Mouse (Mus musculus) embryonic facial prominence, embryonic 12.5 days (tissue): ENCODE data around the gene Atp6v0a1. TPM values are rescaled to one million over a fixed set of nuclear protein-coding genes. Genes with fewer than 3 reads are reported as not detected.

ENCODE experiments used
- ATAC-seq: fragments of 200-750 bp; cut with Nextera tagmentation; 2 replicates; pipeline ENCODE4 v1.8.0; 2017; ENCODE audit not compliant: insufficient number of reproducible peaks, insufficient read depth, low FRiP score, low TSS enrichment
- H3K27ac ChIP-seq: fragments of 300-500 bp; sonication (generic); 2 replicates; pipeline ENCODE4 v1.5.1; 2016; ENCODE audit warnings: mild to moderate bottlenecking
- H3K27me3 ChIP-seq: fragments of 300-500 bp; sonication (generic); 2 replicates; pipeline ENCODE4 v1.6.1; 2016; ENCODE audit warnings: mild to moderate bottlenecking, moderate library complexity
- H3K36me3 ChIP-seq: fragments of 300-500 bp; sonication (generic); 2 replicates; pipeline ENCODE4 v1.6.1; 2016; ENCODE audit warnings: mild to moderate bottlenecking
- H3K4me1 ChIP-seq: fragments of 300-500 bp; sonication (generic); 2 replicates; pipeline ENCODE4 v1.6.1; 2016
- H3K4me2 ChIP-seq: fragments of 300-500 bp; sonication (generic); replicated peaks from 2 replicates; pipeline ENCODE4 v1.6.1; 2016; ENCODE audit warnings: mild to moderate bottlenecking, moderate library complexity
- H3K4me3 ChIP-seq: fragments of 300-500 bp; sonication (generic); 2 replicates; pipeline ENCODE4 v1.5.1; 2016; ENCODE audit warnings: mild to moderate bottlenecking
- H3K9ac ChIP-seq: fragments of 300-500 bp; sonication (generic); 2 replicates; pipeline ENCODE4 v1.6.1; 2016; ENCODE audit warnings: mild to moderate bottlenecking, moderate library complexity
- H3K9me3 ChIP-seq: fragments of 300-500 bp; sonication (generic); 2 replicates; pipeline ENCODE4 v1.6.1; 2016; ENCODE audit warnings: mild to moderate bottlenecking, moderate library complexity
- WGBS: fragments of 180-500 bp; shearing (Covaris S2); methylation state at CpG from one replicate; pipeline ENCODE4 v1.1.7; 2016; 5-methylcytosine and 5-hydroxymethylcytosine counted together
- polyA plus RNA-seq: library from polyadenylated mRNA; unstranded; fragments of >200 nt; fragmentation: Nextera tagmentation; extraction: Ambion mirVana; gene quantifications from 2 replicates; pipeline ENCODE4 v1.2.1, GENCODE M21; 2016

Gene Atp6v0a1
- polyA plus RNA-seq, 1 experiment from 2014 or later: 33.7 TPM

- H3K9me3 ChIP-seq: no peaks in the 10 kb centered on the region
- H3K4me2 ChIP-seq: no peak overlapping the region
- peaks cover 11% of the 10 kb centered on the region for H3K27me3 ChIP-seq
- H3K4me1 ChIP-seq: no peaks in the 10 kb centered on the region
- H3K36me3 ChIP-seq: no peaks in the 10 kb centered on the region
- 10% methylated on average over 8 of the region's 8 CpGs for WGBS
- ATAC-seq: no peak
- H3K9ac ChIP-seq: no peak overlapping the region
- no peak overlapping the region for H3K4me3 ChIP-seq
- H3K27ac ChIP-seq: no peak overlapping the region
Observed at GRCm38 (mm10) chr11:100982087-100982486, 27.2 kb upstream of the Atp6v0a1 start.

DNA sequence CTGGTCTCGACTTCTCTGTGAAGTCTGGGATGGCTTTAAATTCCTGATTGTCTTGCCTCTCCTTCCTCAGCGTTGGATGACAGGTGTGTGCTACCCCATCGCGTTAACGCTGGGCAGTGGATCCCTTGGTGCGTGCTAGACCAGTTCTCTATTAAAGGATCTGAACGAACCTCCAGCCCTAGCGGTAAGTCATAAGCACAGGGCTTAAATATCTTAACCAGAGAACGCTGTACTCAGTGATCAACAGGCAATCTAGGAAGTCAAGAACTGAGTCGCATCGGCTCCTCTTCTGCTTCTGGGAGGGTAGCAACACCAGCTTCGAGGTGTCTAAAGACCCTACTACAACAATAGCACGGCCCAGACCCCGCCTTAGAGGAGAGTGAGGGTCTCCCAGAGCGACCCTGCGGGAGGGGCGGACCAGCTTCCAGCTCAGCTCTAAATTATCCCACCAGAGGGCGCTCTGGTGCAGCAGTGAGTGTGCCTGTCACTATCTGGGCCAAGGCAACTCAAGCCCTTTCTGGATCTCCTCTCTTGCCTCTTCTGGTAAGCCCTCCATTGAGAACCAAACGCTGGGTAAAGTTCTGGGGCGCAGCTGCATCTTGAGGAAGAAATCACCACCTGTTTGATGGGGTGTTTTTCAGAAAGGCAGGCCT lies 26.0 kb upstream of the Atp6v0a1 start:
- Histone ChIP-seq H3K4me2 (peak overlapping the region; percentile 50), H3K4me3 (peak overlapping the region; percentile 28), H3K9ac (0 out of 2 replicates have a peak overlapping the region, but pooled peaks have one; percentile 28), H3K9me3 (no peaks in the 10 kb centered on the region), H3K36me3 (no peaks in the 10 kb centered on the region), H3K4me1 (no peaks in the 10 kb centered on the region), H3K27ac (no peak overlapping the region), H3K27me3 (peaks cover 11% of the 10 kb centered on the region)
- WGBS: 4% methylated on average over 20 of the region's 20 CpGs
- ATAC-seq: peak; percentile 56; the same call in 1 of the 2 replicates

- Histone ChIP-seq H3K27ac (no peak overlapping the region), H3K27me3 (peaks cover 11% of the 10 kb centered on the region), H3K36me3 (no peaks in the 10 kb centered on the region), H3K4me2 (no peak overlapping the region), H3K4me3 (no peak overlapping the region), H3K9ac (no peak overlapping the region), H3K9me3 (no peaks in the 10 kb centered on the region), H3K4me1 (no peaks in the 10 kb centered on the region)
- ATAC-seq: no peak
- WGBS: 77% methylated on average over 7 of the region's 7 CpGs
Observed at GRCm38 (mm10) chr11:100983778-100984131, 25.5 kb upstream of the Atp6v0a1 start.

- Histone ChIP-seq H3K4me1 (no peaks in the 10 kb centered on the region), H3K27me3 (peaks cover 7% of the 10 kb centered on the region; the same call in 1 of the 2 replicates), H3K4me2 (no peak overlapping the region), H3K27ac (no peak overlapping the region), H3K4me3 (no peak overlapping the region), H3K9me3 (no peaks in the 10 kb centered on the region), H3K9ac (no peak overlapping the region), H3K36me3 (no peaks in the 10 kb centered on the region)
- no peak for ATAC-seq
- 56% methylated on average over 3 of the region's 3 CpGs for WGBS
Observed at GRCm38 (mm10) chr11:100985607-100986006, 23.6 kb upstream of the Atp6v0a1 start.

DNA sequence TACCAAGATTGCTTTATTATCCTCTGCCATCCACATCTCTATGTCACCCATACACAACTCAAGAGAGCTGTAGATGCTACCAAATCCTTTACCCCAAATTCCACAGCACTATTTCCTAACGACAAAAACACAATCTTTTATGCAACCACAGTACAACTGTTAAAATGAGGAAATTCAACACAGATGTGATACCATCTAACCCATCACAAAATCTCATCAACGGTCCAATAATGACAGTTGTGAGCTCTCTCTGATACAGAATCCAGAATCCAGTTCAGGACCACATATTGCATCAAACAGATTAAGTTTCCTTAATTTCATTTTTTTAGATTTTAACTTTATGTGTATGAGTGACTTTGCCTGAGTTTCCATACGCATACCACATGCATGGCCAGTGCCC lies 20.6 kb upstream of the Atp6v0a1 start:
- Histone ChIP-seq H3K4me1 (no peaks in the 10 kb centered on the region), H3K9me3 (no peaks in the 10 kb centered on the region), H3K27me3 (no peaks in the 10 kb centered on the region), H3K27ac (no peak overlapping the region), H3K9ac (no peak overlapping the region), H3K4me3 (no peak overlapping the region), H3K36me3 (no peaks in the 10 kb centered on the region), H3K4me2 (no peak overlapping the region)
- ATAC-seq: no peak
- WGBS: 74% methylated on average over 3 of the region's 3 CpGs

DNA sequence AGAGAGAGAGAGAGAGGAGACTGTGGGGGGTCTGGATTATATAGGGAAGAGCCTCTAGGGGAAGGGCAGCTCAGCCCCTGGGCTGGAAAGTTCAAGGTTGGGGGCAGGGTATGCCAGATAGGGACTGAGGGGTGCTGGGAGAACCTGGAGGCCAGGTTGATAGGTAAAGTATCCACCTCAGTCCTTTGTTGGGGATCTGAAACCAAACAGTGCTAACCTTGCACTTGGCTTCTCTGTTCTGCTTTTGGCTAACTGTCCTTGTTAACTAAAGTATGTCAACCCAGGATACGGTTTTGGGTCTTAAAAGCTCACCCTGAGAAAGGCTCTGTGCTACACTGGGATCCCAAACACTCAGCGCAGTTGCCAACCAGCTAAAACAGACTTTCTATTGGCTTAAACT lies 19.6 kb upstream of the Atp6v0a1 start:
- Histone ChIP-seq H3K4me2 (no peak overlapping the region), H3K9me3 (no peaks in the 10 kb centered on the region), H3K27me3 (no peaks in the 10 kb centered on the region), H3K36me3 (no peaks in the 10 kb centered on the region), H3K27ac (no peak overlapping the region), H3K4me3 (no peak overlapping the region), H3K4me1 (no peaks in the 10 kb centered on the region), H3K9ac (no peak overlapping the region)
- WGBS: 56% methylated on average over 2 of the region's 2 CpGs
- ATAC-seq: no peak

GRCm38 (mm10) chr11:100991027-100991534 lies 18.2 kb upstream of the Atp6v0a1 start:
- WGBS: 22% methylated on average over 6 of the region's 6 CpGs
- no peak overlapping the region for H3K4me3 ChIP-seq
- 0 out of 2 replicates have a peak, but pooled peaks cover 4% of the 10 kb centered on the region for H3K27me3 ChIP-seq

DNA sequence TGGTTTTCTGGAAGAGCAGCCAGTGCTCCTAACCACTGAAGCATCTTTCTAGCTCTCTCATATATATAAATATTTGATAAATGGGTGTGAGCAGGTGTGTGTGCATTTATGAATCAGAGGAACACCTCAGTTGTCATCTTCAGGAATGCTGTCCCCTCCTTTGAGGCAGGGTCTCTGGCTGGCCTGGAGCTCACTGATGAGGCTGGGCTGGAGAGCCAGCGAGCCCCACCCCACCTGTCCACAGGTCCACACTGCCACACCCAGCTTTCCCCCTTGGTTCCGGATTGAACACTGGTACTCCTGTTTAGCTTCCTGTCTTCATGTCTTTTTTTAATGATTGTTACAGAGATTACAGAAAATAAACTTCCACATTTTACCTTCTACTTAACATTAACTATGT lies 15.8 kb upstream of the Atp6v0a1 start:
- Histone ChIP-seq H3K9ac (no peak overlapping the region), H3K27ac (no peak overlapping the region), H3K4me3 (no peak overlapping the region), H3K36me3 (no peaks in the 10 kb centered on the region), H3K4me1 (no peaks in the 10 kb centered on the region), H3K27me3 (0 out of 2 replicates have a peak, but pooled peaks cover 4% of the 10 kb centered on the region), H3K9me3 (no peaks in the 10 kb centered on the region), H3K4me2 (no peak overlapping the region)
- 87% methylated on average over 2 of the region's 2 CpGs for WGBS
- no peak for ATAC-seq

More at GRCm38 (mm10) chr11:100991027-100991534, 18.2 kb upstream of the Atp6v0a1 start:
- Histone ChIP-seq H3K9ac (no peak overlapping the region), H3K9me3 (no peaks in the 10 kb centered on the region), H3K27ac (no peak overlapping the region), H3K4me1 (no peaks in the 10 kb centered on the region), H3K4me2 (no peak overlapping the region), H3K36me3 (no peaks in the 10 kb centered on the region)
- ATAC-seq: no peak

DNA sequence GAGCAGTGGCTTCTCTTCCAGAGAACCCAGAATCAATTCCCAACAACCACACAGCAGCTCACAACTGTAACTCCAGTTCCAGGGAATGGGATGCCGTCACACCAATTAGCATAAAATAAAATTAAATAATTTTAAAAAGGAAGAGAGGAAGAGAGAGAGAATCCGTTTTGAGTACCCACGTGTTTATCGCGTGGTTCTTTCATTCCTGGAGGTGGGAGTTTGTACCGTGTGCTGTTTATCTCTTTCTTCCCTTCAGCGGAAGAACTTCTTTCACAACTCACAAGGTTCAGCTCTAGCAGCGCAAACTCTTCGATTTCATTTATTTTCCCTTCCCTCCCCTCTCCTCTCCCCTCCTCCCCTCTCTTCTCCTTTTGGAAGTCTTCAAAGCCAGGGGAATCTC lies 15.0 kb upstream of the Atp6v0a1 start:
- WGBS: 66% methylated on average over 9 of the region's 9 CpGs
- Histone ChIP-seq H3K4me2 (no peak overlapping the region), H3K4me3 (no peak overlapping the region), H3K4me1 (no peaks in the 10 kb centered on the region), H3K27ac (no peak overlapping the region), H3K27me3 (0 out of 2 replicates have a peak, but pooled peaks cover 4% of the 10 kb centered on the region), H3K36me3 (no peaks in the 10 kb centered on the region), H3K9ac (no peak overlapping the region), H3K9me3 (no peaks in the 10 kb centered on the region)
- ATAC-seq: no peak

GRCm38 (mm10) chr11:100994655-100995054 lies 14.6 kb upstream of the Atp6v0a1 start:
- Histone ChIP-seq H3K27me3 (0 out of 2 replicates have a peak, but pooled peaks cover 4% of the 10 kb centered on the region), H3K9me3 (no peaks in the 10 kb centered on the region), H3K36me3 (no peaks in the 10 kb centered on the region), H3K4me3 (no peak overlapping the region), H3K4me1 (no peaks in the 10 kb centered on the region), H3K9ac (no peak overlapping the region), H3K4me2 (no peak overlapping the region), H3K27ac (no peak overlapping the region)
- no peak for ATAC-seq
- 70% methylated on average over 5 of the region's 5 CpGs for WGBS

DNA sequence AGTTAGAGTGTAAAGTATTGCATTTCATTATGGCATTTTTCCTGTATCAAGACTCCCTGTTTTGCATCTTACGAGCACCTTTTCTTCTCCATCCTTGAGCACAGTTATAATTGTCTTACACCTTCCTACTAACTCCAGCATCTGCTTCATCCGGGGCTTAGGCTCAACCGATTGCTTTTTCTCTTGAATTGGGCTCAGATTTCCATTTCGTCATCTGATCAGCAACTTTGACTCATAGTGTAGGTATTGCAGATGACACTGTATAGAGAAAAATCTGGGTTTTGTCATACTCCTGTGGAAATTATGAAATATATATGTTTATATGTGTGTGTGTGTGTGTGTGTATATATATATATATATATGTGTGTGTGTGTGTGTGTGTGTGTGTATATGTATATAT lies 12.8 kb upstream of the Atp6v0a1 start:
- no peaks in the 10 kb centered on the region for H3K4me1 ChIP-seq
- H3K36me3 ChIP-seq: no peaks in the 10 kb centered on the region
- no peak for ATAC-seq
- no peak overlapping the region for H3K27ac ChIP-seq
- WGBS: 76% methylated on average over 4 of the region's 4 CpGs
- no peaks in the 10 kb centered on the region for H3K9me3 ChIP-seq
- H3K27me3 ChIP-seq: peaks cover 12% of the 10 kb centered on the region; the same call in 1 of the 2 replicates
- no peak overlapping the region for H3K4me2 ChIP-seq
- no peak overlapping the region for H3K9ac ChIP-seq
- H3K4me3 ChIP-seq: no peak overlapping the region

- H3K4me2 ChIP-seq: no peak overlapping the region
- H3K27me3 ChIP-seq: peaks cover 12% of the 10 kb centered on the region; the same call in 1 of the 2 replicates
- H3K27ac ChIP-seq: no peak overlapping the region
- ATAC-seq: no peak
- no peaks in the 10 kb centered on the region for H3K9me3 ChIP-seq
- H3K4me3 ChIP-seq: no peak overlapping the region
- no peaks in the 10 kb centered on the region for H3K36me3 ChIP-seq
- no peak overlapping the region for H3K9ac ChIP-seq
- H3K4me1 ChIP-seq: no peaks in the 10 kb centered on the region
- WGBS: 83% methylated on average over 2 of the region's 2 CpGs
Observed at GRCm38 (mm10) chr11:100998836-100999235, 10.4 kb upstream of the Atp6v0a1 start.
